Mouse (Mus musculus) thymus, adult 2 months (tissue): ENCODE results near the gene Ddx41. TPM values are rescaled to one million over a fixed set of nuclear protein-coding genes. Genes with fewer than 3 reads are reported as not detected.

Source experiments
- DNase-seq: peaks from one replicate; pipeline ENCODE4 v3.0.0; 2021
- H3K27ac ChIP-seq: fragments of 200-500 bp; 2 replicates; pipeline ENCODE4 v1.5.1; 2012; ENCODE audit warnings: low read length, control low read depth; ENCODE audit not compliant: control insufficient read depth, insufficient read depth
- H3K27me3 ChIP-seq: fragments of 200-500 bp; 2 replicates; pipeline ENCODE4 v1.6.1; 2012; ENCODE audit warnings: mild to moderate bottlenecking, low read length, moderate library complexity, mixed read lengths; ENCODE audit not compliant: control insufficient read depth, insufficient read depth
- H3K36me3 ChIP-seq: fragments of 200-500 bp; 2 replicates; pipeline ENCODE4 v1.6.1; 2012; ENCODE audit warnings: mild to moderate bottlenecking, low read length, moderate library complexity; ENCODE audit not compliant: control insufficient read depth, insufficient read depth
- H3K4me1 ChIP-seq: fragments of 200-500 bp; replicated peaks from 2 replicates; pipeline ENCODE4 v1.6.1; 2012; ENCODE audit warnings: low read length; ENCODE audit not compliant: control insufficient read depth, insufficient read depth
- H3K4me3 ChIP-seq: fragments of 200-500 bp; 2 replicates; pipeline ENCODE4 v1.5.1; 2012; ENCODE audit warnings: mild to moderate bottlenecking, low read length, control low read depth, moderate library complexity; ENCODE audit not compliant: control insufficient read depth, insufficient read depth
- CTCF ChIP-seq: fragments of 200-500 bp; IDR thresholded peaks from 2 replicates; pipeline ENCODE4 v1.5.1; 2012; ENCODE audit warnings: mild to moderate bottlenecking, control low read depth, low read length, moderate library complexity, borderline replicate concordance; ENCODE audit not compliant: control insufficient read depth, poor library complexity, insufficient read depth; ENCODE audit errors: extremely low read depth
- POLR2A ChIP-seq: fragments of 200-500 bp; IDR thresholded peaks from 2 replicates; pipeline ENCODE4 v1.6.1; 2012; ENCODE audit warnings: mild to moderate bottlenecking, low read length, control low read depth, moderate library complexity; ENCODE audit not compliant: control insufficient read depth, poor library complexity, insufficient read depth; ENCODE audit errors: extremely low read depth
- WGBS: fragments of 180-500 bp; shearing (Covaris S2); methylation state at CpG from one replicate; pipeline ENCODE4 v1.1.7; 2018; 5-methylcytosine and 5-hydroxymethylcytosine counted together
- polyA plus RNA-seq: library from polyadenylated mRNA; depleted of rRNA; stranded (reverse); fragments of >200 nt; gene quantifications from 2 replicates; pipeline ENCODE4 v1.2.3, GENCODE M21; 2012; rRNA removed

The Ddx41 gene
- polyA plus RNA-seq, 1 experiment, result 100.0 TPM

DNA sequence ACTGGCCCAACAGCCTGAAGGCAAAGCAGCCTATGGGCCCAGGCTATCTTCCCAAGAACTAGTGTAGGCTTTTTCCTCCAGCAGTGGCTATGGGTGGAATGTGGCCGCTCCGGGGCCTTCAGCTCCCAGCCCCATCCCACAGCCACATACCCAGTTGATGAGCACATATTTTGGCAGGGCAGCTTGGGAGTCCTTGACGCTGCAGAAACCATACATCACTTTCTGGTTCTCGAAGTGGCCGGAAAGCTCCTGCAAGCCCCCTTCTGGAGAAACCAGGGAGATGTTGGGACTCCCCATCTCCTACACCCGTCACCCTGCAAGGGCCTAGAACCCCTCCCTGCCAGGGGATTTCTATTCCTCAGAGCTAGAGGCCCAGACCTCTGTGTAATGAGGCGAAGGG is 53.9 kb downstream of the Ddx41 start:
- Histone ChIP-seq H3K27me3 (peaks cover 5% of the 10 kb centered on the region), H3K4me1 (peaks cover 28% of the 10 kb centered on the region), H3K4me3 (no peak overlapping the region), H3K27ac (no peak overlapping the region), H3K36me3 (no peaks in the 10 kb centered on the region)
- DNase-seq, result no peak
- 95% methylated on average over 7 of the region's 7 CpGs for whole genome bisulfite sequencing
- TF ChIP-seq POLR2A (no peak), CTCF (no peak)

Other genes starting within 250 kb of the Ddx41 start
- 493 and 534 TPM in 2 replicates for gene Prelid1, start 216.2 kb downstream of the Ddx41 start, polyA plus RNA-seq
- gene Rab24, start 214.7 kb downstream of the Ddx41 start, polyA plus RNA-seq, result 112 and 119 TPM in 2 replicates
- 122 and 153 TPM in 2 replicates for gene Mxd3, start 206.8 kb downstream of the Ddx41 start, polyA plus RNA-seq
- 134 and 139 TPM in 2 replicates for gene Lman2, start 173.9 kb downstream of the Ddx41 start, polyA plus RNA-seq
- gene Rgs14, start 166.9 kb downstream of the Ddx41 start, polyA plus RNA-seq, result 179 and 220 TPM in 2 replicates
- gene Slc34a1, start 138.5 kb downstream of the Ddx41 start, polyA plus RNA-seq, result 0.83 and 6.0 TPM in 2 replicates
- not detected in 2 replicates for gene Pfn3, start 121.4 kb downstream of the Ddx41 start, polyA plus RNA-seq
- 0.39 and 1.6 TPM in 2 replicates for gene F12, start 109.9 kb downstream of the Ddx41 start, polyA plus RNA-seq
- gene Grk6, start 91.6 kb downstream of the Ddx41 start, polyA plus RNA-seq, result 228 and 238 TPM in 2 replicates
- gene Prr7, start 72.4 kb downstream of the Ddx41 start, polyA plus RNA-seq, result 33.8 and 52.2 TPM in 2 replicates
- 7.8 and 9.8 TPM in 2 replicates for gene Dbn1, start 48.5 kb downstream of the Ddx41 start, polyA plus RNA-seq
- gene Pdlim7, start 23.0 kb downstream of the Ddx41 start, polyA plus RNA-seq, result 25.6 and 29.5 TPM in 2 replicates
- 18.2 and 21.9 TPM in 2 replicates for gene Dok3, start 7.4 kb downstream of the Ddx41 start, polyA plus RNA-seq
- gene Fam193b, start 34.5 kb upstream of the Ddx41 start, polyA plus RNA-seq, result 381 and 409 TPM in 2 replicates
- 73.4 and 76.8 TPM in 2 replicates for gene Tmed9, start 37.1 kb upstream of the Ddx41 start, polyA plus RNA-seq
- gene B4galt7, start 63.2 kb upstream of the Ddx41 start, polyA plus RNA-seq, result 45.3 and 47.2 TPM in 2 replicates
- 15.7 and 17.8 TPM in 2 replicates for gene Caml, start 86.3 kb upstream of the Ddx41 start, polyA plus RNA-seq
- gene Ddx46, start 98.4 kb upstream of the Ddx41 start, polyA plus RNA-seq, result 25.3 and 29.5 TPM in 2 replicates
- gene B230219D22Rik, start 156.5 kb upstream of the Ddx41 start, polyA plus RNA-seq, result 61.2 and 62.1 TPM in 2 replicates
- gene Txndc15, start 178.0 kb upstream of the Ddx41 start, polyA plus RNA-seq, result 48.9 and 50.8 TPM in 2 replicates
- gene Pcbd2, start 190.7 kb upstream of the Ddx41 start, polyA plus RNA-seq, result 12.6 and 18.2 TPM in 2 replicates
- gene Catsper3, start 247.9 kb upstream of the Ddx41 start, polyA plus RNA-seq, result not detected in 2 replicates